Mouse (Mus musculus): Measurements from ENCODE around the gene Nufip1. TPM values are rescaled to one million over a fixed set of nuclear protein-coding genes. Genes with fewer than 3 reads are reported as not detected.
"Not testable (repeated sequence)": the region's sequence is repeated elsewhere in the genome, so short reads cannot be mapped to it uniquely, and the experiment has no call there.

Nufip1 gene
- polyA plus RNA-seq, 1 experiment from 2014 or later: 12.1 TPM

DNA sequence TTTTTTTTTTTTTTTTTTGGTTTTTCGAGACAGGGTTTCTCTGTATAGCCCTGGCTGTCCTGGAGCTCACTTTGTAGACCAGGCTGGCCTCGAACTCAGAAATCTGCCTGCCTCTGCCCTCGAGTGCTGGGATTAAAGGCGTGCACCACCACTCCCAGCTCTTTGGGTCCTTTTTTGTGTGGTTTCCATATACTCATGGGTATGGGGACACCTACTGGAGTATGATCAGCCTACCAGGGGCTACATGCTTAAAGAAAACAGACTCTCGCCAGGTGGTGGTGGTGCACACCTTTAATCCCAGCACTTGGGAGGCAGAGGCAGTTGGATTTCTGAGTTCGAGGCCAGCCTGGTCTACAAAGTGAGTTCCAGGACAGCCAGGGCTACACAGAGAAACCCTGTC lies 49.9 kb downstream of the Nufip1 start:
- not testable (repeated sequence) for H3K9ac ChIP-seq; H3K4me2 ChIP-seq; H3K9me3 ChIP-seq (replicated peaks); H3K36me3 ChIP-seq; H3K27ac ChIP-seq; H3K4me3 ChIP-seq; ATAC-seq
- H3K27me3 ChIP-seq (replicated peaks): peaks cover 20% of the 10 kb centered on the region
- 61% methylated on average over 6 of the region's 6 CpGs for WGBS (ENCODE audit: insufficient replicate concordance)
- peaks cover 14% of the 10 kb centered on the region for H3K4me1 ChIP-seq

DNA sequence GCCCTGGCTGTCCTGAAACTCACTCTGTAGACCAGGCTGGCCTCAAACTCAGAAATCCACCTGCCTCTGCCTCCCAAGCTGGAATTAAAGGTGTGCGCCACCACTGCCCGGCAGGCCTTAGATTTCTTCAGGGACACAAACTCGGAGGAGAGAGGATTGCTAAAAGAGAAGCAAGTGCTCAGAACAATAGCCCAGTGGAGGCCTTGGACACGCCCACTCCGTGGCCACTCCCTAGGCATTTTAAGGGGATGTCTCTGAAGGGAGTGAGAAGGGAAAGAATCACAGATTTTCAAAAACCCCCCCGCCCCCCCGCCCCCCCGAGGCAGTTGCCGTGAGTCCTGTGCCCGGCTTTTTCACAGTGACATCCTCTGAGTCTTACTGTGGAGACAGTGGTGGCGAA lies 53.5 kb downstream of the Nufip1 start:
- no peaks in the 10 kb centered on the region for H3K4me1 ChIP-seq
- 36% methylated on average over 11 of the region's 11 CpGs for WGBS (ENCODE audit: insufficient replicate concordance)
- no peaks in the 10 kb centered on the region for H3K9me3 ChIP-seq (replicated peaks)
- H3K36me3 ChIP-seq: no peaks in the 10 kb centered on the region
- no peak overlapping the region for H3K27ac ChIP-seq
- H3K9ac ChIP-seq: no peak overlapping the region
- peaks cover 30% of the 10 kb centered on the region for H3K27me3 ChIP-seq (replicated peaks)
- H3K4me2 ChIP-seq: no peak overlapping the region
- no peak overlapping the region for H3K4me3 ChIP-seq
- ATAC-seq: no peak

DNA sequence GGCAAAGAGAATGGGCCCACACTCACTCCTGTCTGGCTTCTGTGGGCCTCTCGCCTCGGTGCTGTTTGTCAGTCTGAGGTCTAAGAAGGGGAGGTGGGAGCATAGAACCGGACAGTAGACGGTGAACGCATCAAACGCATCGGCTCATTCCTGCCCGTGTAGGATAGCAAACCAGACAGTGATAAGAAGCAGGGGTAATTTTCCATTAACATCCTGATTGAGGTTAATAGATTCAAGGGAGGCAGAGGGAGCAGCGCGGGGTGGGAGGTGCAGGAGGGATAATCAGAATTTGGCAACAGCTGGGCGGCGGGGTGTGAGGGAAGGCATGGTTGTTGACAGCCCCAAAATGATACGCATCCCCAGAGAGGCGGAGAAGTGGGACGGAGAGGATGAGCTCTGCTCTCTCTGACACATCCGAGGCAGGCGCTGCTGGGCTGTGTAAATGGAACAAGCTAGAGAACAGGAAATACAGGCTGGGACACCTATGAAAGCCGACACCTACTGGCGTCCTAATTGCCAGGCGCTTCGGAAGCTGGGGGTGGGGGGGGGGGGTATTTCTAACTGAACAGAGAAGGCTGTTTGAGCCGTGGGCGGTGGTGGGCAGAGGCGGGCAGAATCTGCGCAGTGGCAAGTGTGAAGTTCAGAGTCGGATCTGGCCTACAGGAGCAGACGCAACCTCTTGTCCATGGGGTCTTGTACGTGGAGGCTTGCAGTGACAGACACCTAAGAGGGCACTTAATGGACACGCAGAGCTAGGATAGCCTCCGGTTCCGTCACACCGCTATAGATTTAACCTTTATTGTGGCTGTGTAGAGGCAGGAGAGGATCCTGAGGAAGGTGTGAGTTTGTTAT lies 54.4 kb downstream of the Nufip1 start:
- Histone ChIP-seq H3K4me1 (no peaks in the 10 kb centered on the region), H3K27me3 (replicated peaks) (peaks cover 30% of the 10 kb centered on the region), H3K27ac (no peak overlapping the region), H3K4me3 (no peak overlapping the region), H3K36me3 (no peaks in the 10 kb centered on the region), H3K9ac (no peak overlapping the region), H3K9me3 (replicated peaks) (no peaks in the 10 kb centered on the region), H3K4me2 (peak overlapping the region; percentile 30)
- WGBS (ENCODE audit: insufficient replicate concordance): 23% methylated on average over 32 of the region's 32 CpGs
- ATAC-seq: no peak

DNA sequence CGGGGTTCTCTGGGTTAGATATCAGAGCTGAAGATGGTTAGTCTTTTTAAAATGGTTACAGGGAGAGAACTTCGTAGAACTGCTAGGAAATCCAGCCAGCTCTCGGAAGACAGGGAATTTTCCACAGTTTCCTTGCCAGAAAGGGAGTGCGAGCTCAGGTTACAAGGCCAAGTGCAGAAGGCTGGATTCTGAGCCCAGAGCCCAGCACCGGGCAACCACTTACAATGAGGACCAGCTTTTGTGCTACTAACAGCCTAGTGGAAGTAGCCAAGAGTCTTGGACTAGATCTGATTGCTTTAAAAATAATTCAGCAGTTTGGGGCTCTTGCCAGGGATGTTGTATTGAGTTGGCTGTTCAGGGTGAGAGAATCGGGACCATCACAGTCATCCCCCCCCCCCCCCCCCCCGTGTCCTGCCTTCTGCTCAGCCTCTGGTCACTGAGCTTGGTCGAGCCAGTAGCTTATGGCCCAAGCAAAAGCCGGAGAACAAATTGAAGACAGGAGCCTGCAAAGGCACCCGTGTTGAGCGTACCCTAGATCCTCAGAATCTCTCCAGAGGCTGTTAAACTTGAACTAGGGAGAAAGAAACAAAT lies 59.3 kb downstream of the Nufip1 start:
- WGBS (ENCODE audit: insufficient replicate concordance): 58% methylated on average over 11 of the region's 11 CpGs

GRCm38 (mm10) chr14:76171285-76171684 lies 60.6 kb downstream of the Nufip1 start:
- H3K9me3 ChIP-seq (replicated peaks): no peaks in the 10 kb centered on the region
- no peak overlapping the region for H3K4me3 ChIP-seq
- H3K27ac ChIP-seq: no peak overlapping the region
- H3K4me1 ChIP-seq: no peaks in the 10 kb centered on the region
- H3K27me3 ChIP-seq (replicated peaks): peaks cover 5% of the 10 kb centered on the region
- no peak overlapping the region for H3K4me2 ChIP-seq
- no peaks in the 10 kb centered on the region for H3K36me3 ChIP-seq
- no peak for ATAC-seq
- no peak overlapping the region for H3K9ac ChIP-seq
- WGBS (ENCODE audit: insufficient replicate concordance): 59% methylated on average over 8 of the region's 8 CpGs

More for the DNA sequence above, 59.3 kb downstream of the Nufip1 start:
- Histone ChIP-seq H3K36me3 (no peaks in the 10 kb centered on the region), H3K9me3 (replicated peaks) (no peaks in the 10 kb centered on the region), H3K4me2 (no peak overlapping the region), H3K4me1 (no peaks in the 10 kb centered on the region), H3K9ac (no peak overlapping the region), H3K27me3 (replicated peaks) (peaks cover 17% of the 10 kb centered on the region), H3K4me3 (no peak overlapping the region), H3K27ac (no peak overlapping the region)
- no peak for ATAC-seq

- no peak overlapping the region for H3K27ac ChIP-seq
- H3K4me3 ChIP-seq: no peak overlapping the region
- H3K36me3 ChIP-seq: no peaks in the 10 kb centered on the region
- no peak overlapping the region for H3K4me2 ChIP-seq
- no peaks in the 10 kb centered on the region for H3K27me3 ChIP-seq (replicated peaks)
- no peak overlapping the region for H3K9ac ChIP-seq
- 70% methylated on average over 7 of the region's 7 CpGs for WGBS (ENCODE audit: insufficient replicate concordance)
- ATAC-seq: no peak
- no peaks in the 10 kb centered on the region for H3K4me1 ChIP-seq
- no peaks in the 10 kb centered on the region for H3K9me3 ChIP-seq (replicated peaks)
These were observed 63.6 kb downstream of the Nufip1 start for GRCm38 (mm10) chr14:76174328-76174727.

GRCm38 (mm10) chr14:76175808-76176207 lies 65.1 kb downstream of the Nufip1 start:
- H3K9me3 ChIP-seq (replicated peaks): no peaks in the 10 kb centered on the region
- H3K4me1 ChIP-seq: no peaks in the 10 kb centered on the region
- H3K4me3 ChIP-seq: no peak overlapping the region
- no peaks in the 10 kb centered on the region for H3K36me3 ChIP-seq
- H3K27me3 ChIP-seq (replicated peaks): no peaks in the 10 kb centered on the region
- H3K27ac ChIP-seq: no peak overlapping the region
- no peak for ATAC-seq
- WGBS (ENCODE audit: insufficient replicate concordance): 52% methylated on average over 5 of the region's 5 CpGs
- no peak overlapping the region for H3K4me2 ChIP-seq
- no peak overlapping the region for H3K9ac ChIP-seq

DNA sequence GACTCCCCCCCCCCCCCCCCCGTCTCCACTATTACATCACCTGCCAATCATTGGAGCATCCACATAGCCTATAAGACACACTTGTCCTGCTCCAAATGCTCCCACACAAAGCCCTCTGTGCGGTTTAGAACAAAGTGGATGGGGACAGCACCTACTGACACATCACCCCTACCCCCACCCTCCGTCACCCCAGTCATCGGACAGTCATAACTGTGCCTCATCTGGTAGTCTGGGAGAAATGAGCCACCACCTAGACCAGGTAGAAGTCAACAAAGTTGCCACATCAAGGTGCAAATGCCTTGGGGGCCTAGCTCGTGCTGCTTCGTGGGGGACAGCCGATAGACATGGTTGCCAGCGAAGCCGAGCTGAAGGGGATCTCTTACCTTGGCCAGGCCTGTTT lies 66.5 kb downstream of the Nufip1 start:
- WGBS (ENCODE audit: insufficient replicate concordance): 85% methylated on average over 9 of the region's 9 CpGs
- ATAC-seq: no peak
- H3K4me1 ChIP-seq: no peaks in the 10 kb centered on the region
- H3K9ac ChIP-seq: no peak overlapping the region
- H3K36me3 ChIP-seq: no peaks in the 10 kb centered on the region
- no peak overlapping the region for H3K27ac ChIP-seq
- no peak overlapping the region for H3K4me2 ChIP-seq
- no peaks in the 10 kb centered on the region for H3K27me3 ChIP-seq (replicated peaks)
- no peak overlapping the region for H3K4me3 ChIP-seq
- H3K9me3 ChIP-seq (replicated peaks): no peaks in the 10 kb centered on the region

DNA sequence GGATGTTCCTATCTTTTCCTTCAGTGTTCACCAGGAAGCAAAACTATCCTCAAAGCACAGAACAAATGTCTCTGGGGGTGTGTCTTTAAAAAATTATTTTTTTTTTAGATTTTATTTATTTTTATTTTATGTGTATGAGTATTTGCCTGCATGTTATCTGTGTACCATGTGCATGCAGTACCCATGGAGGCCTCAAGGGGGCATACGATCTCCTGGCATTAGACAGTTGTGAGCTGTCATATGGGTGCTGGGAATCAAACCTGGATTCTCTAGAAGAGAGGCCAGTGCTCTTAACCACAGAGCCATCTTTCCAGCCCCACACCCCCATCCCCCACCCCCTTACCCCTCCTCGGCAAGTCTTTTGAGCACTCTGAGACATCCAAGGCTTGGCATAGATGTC lies 67.8 kb downstream of the Nufip1 start:
- WGBS (ENCODE audit: insufficient replicate concordance): 65% methylated on average over 2 of the region's 2 CpGs
- no peak overlapping the region for H3K4me2 ChIP-seq
- no peak overlapping the region for H3K9ac ChIP-seq
- H3K27ac ChIP-seq: no peak overlapping the region
- H3K36me3 ChIP-seq: no peaks in the 10 kb centered on the region
- no peaks in the 10 kb centered on the region for H3K4me1 ChIP-seq
- H3K4me3 ChIP-seq: no peak overlapping the region
- H3K9me3 ChIP-seq (replicated peaks): no peaks in the 10 kb centered on the region
- no peak for ATAC-seq
- no peaks in the 10 kb centered on the region for H3K27me3 ChIP-seq (replicated peaks)

GRCm38 (mm10) chr14:76179343-76179742 lies 68.7 kb downstream of the Nufip1 start:
- Histone ChIP-seq H3K27ac (no peak overlapping the region), H3K4me2 (no peak overlapping the region), H3K4me3 (no peak overlapping the region), H3K27me3 (replicated peaks) (no peaks in the 10 kb centered on the region), H3K36me3 (no peaks in the 10 kb centered on the region), H3K9ac (no peak overlapping the region), H3K4me1 (no peaks in the 10 kb centered on the region), H3K9me3 (replicated peaks) (no peaks in the 10 kb centered on the region)
- WGBS (ENCODE audit: insufficient replicate concordance): 74% methylated on average over 6 of the region's 6 CpGs
- no peak for ATAC-seq

GRCm38 (mm10) chr14:76185358-76185757 lies 74.7 kb downstream of the Nufip1 start:
- Histone ChIP-seq H3K4me1 (no peaks in the 10 kb centered on the region), H3K9ac (no peak overlapping the region), H3K27me3 (replicated peaks) (no peaks in the 10 kb centered on the region), H3K9me3 (replicated peaks) (no peaks in the 10 kb centered on the region), H3K4me3 (no peak overlapping the region), H3K36me3 (no peaks in the 10 kb centered on the region), H3K4me2 (no peak overlapping the region), H3K27ac (no peak overlapping the region)
- WGBS (ENCODE audit: insufficient replicate concordance): 73% methylated on average over 5 of the region's 5 CpGs
- no peak for ATAC-seq

- no peaks in the 10 kb centered on the region for H3K27me3 ChIP-seq (replicated peaks)
- no peak for ATAC-seq
These were observed 75.6 kb downstream of the Nufip1 start for GRCm38 (mm10) chr14:76186299-76186698.

More at GRCm38 (mm10) chr14:76186299-76186698, 75.6 kb downstream of the Nufip1 start:
- Histone ChIP-seq H3K9me3 (replicated peaks) (no peaks in the 10 kb centered on the region), H3K9ac (no peak overlapping the region), H3K4me3 (no peak overlapping the region), H3K36me3 (no peaks in the 10 kb centered on the region), H3K4me2 (no peak overlapping the region), H3K4me1 (no peaks in the 10 kb centered on the region), H3K27ac (no peak overlapping the region)
- 77% methylated on average over 4 of the region's 4 CpGs for WGBS (ENCODE audit: insufficient replicate concordance)

All from liver, embryonic 12.5 days (tissue).